Mouse (Mus musculus) yolk sac, embryonic 10.5 days (tissue): ENCODE results near the gene Gstp1.
"Not testable (repeated sequence)": the region's sequence is repeated elsewhere in the genome, so short reads cannot be mapped to it uniquely, and the experiment has no call there.

ENCODE experiments used
- DNase-seq: peaks from one replicate; pipeline ENCODE4 v3.0.0-alpha.2; 2017; ENCODE audit warnings: low spot score

The Gstp1 gene

DNA sequence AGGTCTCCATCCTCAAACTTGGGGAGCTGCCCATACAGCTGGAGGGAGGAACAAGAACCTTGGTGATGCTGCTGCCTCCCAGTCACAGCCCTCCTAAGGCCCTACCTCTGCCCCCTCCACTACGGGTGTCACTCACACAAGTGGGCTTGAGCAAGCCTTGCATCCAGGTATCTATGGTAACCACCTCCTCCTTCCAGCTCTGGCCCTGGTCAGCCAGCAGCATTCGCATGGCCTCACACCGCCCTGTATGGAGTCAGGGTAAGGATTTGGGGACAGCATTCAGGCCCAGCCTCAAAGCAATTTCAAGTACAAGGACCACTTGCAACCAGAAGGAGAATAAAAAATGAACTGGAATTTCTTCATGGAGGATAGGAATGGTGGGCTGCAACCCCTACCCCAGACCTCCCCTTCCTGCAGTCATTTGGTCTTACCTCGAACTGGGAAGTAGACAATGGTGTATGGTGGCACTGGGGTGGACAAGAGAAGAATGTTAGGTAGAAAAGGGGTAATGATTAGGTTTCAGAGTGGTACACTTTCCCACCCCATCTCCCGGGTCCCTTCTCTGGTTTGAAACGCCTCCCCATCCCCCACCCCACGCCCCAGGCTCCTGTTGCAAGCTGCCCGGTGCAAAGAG is 514 bp downstream of the Gstp1 start:
- DNase-seq, result not testable (repeated sequence)

- no peak for DNase-seq
These were observed 1.3 kb downstream of the Gstp1 start for GRCm38 (mm10) chr19:4036327-4037045.

DNA sequence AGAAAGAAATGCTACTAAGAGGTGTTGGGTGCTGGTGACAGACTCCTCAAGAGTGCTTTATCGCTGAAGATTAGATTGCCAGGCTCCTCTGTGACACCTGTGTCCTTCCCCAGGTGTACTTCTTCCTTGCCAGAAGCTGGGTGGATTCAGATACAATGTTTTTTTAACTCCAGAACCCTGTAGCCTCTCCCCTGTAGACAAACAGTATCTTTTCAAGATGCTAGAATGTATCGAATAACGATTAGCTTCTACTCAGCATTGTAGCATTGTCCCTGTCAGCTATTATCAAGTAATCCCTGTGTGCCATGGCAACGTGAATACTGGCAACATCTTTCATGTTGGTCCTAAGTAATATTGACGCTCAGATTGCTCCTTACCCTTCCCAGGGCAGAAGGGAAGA is 4.0 kb downstream of the Gstp1 start:
- no peak for DNase-seq

DNA sequence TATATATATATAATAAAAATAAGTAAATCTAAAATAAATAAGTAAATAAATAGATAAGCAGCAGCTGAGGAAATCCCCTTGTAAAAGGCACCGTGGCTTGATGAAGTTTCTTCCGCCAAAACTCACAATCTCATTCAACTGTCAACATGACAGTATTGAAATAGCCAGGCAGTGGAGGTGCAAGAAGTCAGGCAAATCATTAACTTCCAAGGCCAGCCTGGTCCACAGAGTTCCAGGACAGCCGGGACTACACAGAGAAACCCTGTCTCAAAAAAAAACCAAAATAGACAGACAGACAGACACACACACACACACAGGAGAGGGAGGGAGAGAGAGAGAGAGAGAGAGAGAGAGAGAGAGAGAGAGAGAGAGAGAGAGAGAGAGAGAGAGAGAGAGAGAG is 4.5 kb downstream of the Gstp1 start:
- peak; percentile 76 for DNase-seq

GRCm38 (mm10) chr19:4032668-4033067 is 5.1 kb downstream of the Gstp1 start:
- peak; percentile 58 for DNase-seq

- no peak for DNase-seq
These were observed 10.2 kb downstream of the Gstp1 start for GRCm38 (mm10) chr19:4027576-4027975.

DNA sequence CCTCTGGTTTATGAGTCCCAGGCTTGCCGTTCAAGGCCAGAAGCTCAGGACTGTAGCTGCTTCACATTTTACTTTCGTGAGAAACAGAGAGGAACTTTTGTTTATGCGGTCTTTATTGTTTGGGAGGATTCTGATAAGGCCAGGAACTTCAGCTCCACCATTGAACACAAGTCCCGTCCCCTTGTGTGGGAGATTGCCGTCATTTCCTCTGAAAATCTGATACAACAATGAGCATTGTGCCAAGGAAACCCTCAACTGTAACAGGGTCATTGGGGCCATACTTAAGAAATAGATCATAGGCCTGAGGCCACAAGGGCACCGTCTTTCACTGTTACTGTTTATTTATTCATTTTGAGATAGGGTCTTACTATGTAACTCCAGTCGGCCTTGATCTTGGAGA is 14.6 kb downstream of the Gstp1 start:
- DNase-seq, result no peak

- DNase-seq, result peak; percentile 68
These were observed 18.8 kb downstream of the Gstp1 start for GRCm38 (mm10) chr19:4018743-4019583.

GRCm38 (mm10) chr19:4017921-4018587 is 19.7 kb downstream of the Gstp1 start:
- DNase-seq, result no peak

- no peak for DNase-seq
These were observed 22.1 kb downstream of the Gstp1 start for GRCm38 (mm10) chr19:4015635-4016034.

- DNase-seq, result no peak
These were observed 23.0 kb downstream of the Gstp1 start for GRCm38 (mm10) chr19:4014802-4015201.

- no peak for DNase-seq
These were observed 24.7 kb downstream of the Gstp1 start for GRCm38 (mm10) chr19:4013066-4013465.

GRCm38 (mm10) chr19:4012432-4013022 is 25.3 kb downstream of the Gstp1 start, which contains the start of gene Ndufv1:
Gene Ndufv1, minus strand, starts transcription at chr19:4012806.
- DNase-seq, result peak; percentile 98

- no peak for DNase-seq
These were observed 26.7 kb downstream of the Gstp1 start for GRCm38 (mm10) chr19:4011086-4011485.

GRCm38 (mm10) chr19:4005971-4006370 is 31.8 kb downstream of the Gstp1 start:
- DNase-seq, result no peak

GRCm38 (mm10) chr19:4005091-4005490 is 32.7 kb downstream of the Gstp1 start:
- DNase-seq, result no peak

- no peak for DNase-seq
These were observed 33.5 kb downstream of the Gstp1 start for GRCm38 (mm10) chr19:4004331-4004730.

GRCm38 (mm10) chr19:4003641-4004040 is 34.1 kb downstream of the Gstp1 start:
- DNase-seq, result no peak

- DNase-seq, result no peak
These were observed 34.7 kb downstream of the Gstp1 start, which contains the start of gene Doc2g for GRCm38 (mm10) chr19:4003112-4003511. Gene Doc2g, plus strand, starts transcription at chr19:4003313.

DNA sequence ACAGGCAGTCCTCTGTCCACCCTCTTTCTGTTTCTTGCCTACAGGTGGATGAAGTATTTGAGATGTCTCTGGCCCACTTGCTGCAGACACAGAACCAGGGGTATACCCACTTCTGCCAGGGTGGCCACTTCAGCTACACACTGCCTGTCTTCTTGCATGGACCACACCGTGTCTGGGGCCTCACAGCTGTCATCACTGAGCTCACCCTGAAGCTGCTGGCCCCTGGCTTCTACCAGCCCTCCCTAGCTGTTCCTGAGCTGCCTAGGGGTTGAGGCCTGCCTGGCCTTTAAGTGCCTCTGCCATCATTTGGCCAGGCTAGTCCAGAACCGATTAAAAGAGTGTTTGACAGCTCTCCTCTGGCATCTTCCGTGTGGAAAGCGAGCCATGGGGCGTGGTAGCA is 36.0 kb downstream of the Gstp1 start:
- no peak for DNase-seq

- no peak for DNase-seq
These were observed 36.7 kb downstream of the Gstp1 start for GRCm38 (mm10) chr19:4000949-4001525.
